Mouse (Mus musculus) left cerebral cortex, adult 6 months (tissue): Measurements from ENCODE around the gene Prr14. TPM values are rescaled to one million over a fixed set of nuclear protein-coding genes. Genes with fewer than 3 reads are reported as not detected.

ENCODE experiments used
- long read RNA-seq, 2 experiments: library from polyadenylated mRNA; unstranded; transcript quantifications; one replicate each; pipeline ENCODE4 v2.0.0; 2019 to 2020
- polyA plus RNA-seq: library from polyadenylated mRNA; unstranded; fragments of <200 nt; fragmentation: Nextera tagmentation; gene quantifications from 2 replicates; pipeline ENCODE4 v1.2.3, GENCODE M21; 2021

Gene Prr14
- polyA plus RNA-seq: 8.4 and 20.3 TPM in 2 replicates
- long read RNA-seq, experiment 1, partial matches to known transcripts: 10 of 28 reads
- long read RNA-seq, experiment 1, other reads (novel, unspliced or antisense): 13 of 28 reads
- long read RNA-seq, experiment 2, partial matches to known transcripts: 4 of 5 reads
- long read RNA-seq, experiment 2, other reads (novel, unspliced or antisense): 1 of 5 reads

DNA sequence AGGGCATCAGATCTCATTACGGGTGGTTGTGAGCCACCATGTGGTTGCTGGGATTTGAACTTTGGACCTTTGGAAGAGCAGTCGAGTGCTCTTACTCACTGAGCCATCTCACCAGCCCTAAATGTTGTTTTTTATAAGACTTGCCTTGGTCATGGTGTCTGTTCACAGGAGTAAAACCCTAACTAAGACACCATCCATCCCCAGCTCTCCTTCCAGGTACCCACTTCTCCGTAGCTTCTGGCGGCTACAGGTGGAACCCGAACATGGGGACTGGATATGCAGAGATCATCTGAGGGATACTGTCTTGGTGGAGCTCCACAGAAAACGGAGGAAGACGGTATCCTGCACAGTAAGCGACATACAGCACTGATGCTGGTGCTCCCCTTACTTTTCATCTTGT lies at the start of gene Prr14:
TSS of gene Prr14 (plus strand) at position 301 of the 400 bp plus-strand sequence.

DNA sequence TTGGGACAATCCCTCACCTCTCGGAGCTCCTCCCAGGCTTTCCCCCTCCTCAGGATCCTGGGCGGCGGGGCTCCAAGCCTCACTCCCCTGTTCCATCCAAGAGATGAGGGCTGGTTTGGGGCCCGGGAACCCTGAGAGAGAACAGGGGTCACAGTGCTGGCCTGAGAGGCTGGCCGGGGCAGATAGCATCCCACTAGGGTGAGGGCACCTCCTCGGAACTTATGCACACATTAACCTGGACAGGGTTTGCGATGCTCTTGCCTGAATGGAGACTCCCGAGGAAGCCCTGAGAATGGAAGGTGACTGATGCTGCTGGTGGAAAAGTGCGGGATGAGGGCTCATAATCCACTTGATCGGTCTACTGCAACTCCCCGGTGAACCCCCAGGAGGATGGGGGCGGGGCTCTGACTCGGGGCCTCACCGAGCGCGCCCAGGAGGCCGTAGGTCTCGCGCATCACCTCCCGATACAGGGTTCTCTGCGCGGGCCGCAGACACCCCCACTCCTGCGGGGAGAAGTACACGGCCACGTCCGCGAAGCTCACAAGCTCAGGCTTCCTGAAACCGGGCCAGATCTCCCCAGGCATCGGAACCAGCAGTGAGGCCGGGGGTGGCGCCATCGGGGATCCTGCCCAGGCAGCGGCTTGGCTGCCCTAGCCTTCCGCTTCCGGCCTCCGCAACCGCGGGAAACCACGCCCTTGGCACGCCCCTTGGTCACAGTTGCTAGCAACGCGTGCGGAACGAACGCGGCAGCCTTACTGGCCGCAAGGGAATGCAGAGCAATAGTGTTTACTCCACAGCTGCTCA lies 37.8 kb upstream of the Prr14 start, which contains the start of gene Zfp688:
TSS of gene Zfp688 (minus strand) at position 681 of the 804 bp plus-strand sequence.

DNA sequence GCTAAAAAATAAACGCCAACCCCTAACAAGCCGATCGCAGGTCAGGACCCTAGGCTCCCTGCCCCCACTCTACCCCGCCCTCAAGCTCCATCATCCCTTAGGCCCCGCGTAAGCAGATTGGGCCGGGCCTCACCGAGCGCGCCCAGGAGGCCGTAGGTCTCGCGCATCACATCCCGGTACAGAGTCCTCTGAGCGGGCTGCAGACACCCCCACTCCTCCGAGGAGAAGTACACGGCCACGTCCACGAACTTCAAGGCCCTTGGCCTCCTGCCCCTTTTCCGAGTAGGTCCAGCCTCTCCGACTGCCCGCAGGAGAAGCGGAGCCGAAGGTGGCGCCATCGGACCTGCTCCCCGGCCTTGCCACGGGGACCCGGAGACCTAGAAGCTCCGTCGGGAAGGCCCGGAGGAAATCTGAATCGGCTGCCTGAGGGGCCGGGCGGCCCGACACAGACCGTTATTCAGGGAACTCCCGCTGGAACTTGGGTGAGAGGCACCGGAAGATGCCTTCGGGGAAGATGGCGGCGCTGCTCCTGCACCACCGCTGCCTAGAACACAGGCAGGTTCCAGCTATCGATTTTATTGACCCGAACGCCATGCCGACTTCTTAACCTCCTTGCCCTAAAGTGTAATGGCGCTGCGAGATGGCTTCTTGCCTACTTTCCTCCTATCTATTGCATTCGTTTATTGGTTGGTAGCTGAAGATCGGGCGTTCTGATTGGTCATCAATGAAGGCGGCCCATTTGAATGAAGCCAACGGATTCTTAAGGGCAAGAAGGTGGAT lies 10.7 kb upstream of the Prr14 start, which contains the start of gene Zfp689:
TSS of gene Zfp689 (minus strand) at position 638 of the 780 bp plus-strand sequence.

GRCm38 (mm10) chr7:127478635-127479317 lies 19.4 kb downstream of the Prr14 start, which contains the start of gene Fbrs:
TSS of gene Fbrs (plus strand) at chr7:127479199.

DNA sequence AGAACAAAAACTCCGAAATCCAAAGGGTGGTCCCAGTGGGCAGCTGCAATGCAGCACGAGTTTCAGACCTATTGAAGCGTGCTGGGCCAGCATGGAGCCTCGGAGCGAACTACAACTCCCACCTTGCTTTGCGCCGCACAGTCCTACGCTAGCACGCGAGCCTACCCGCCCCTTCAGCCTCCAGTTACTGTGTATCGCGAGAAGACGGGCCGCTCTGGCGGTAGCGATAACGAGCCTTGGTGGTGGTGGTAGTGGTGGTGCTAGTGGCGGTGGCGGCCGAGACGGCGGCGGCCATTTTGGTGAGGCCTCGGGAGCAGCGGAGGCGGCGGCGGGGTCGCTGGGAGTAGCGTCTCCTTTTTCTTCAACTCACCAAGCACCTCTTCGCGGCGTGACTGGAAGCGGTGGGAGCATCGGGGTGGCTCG lies 52.4 kb downstream of the Prr14 start, which contains the start of gene Srcap:
TSS of gene Srcap (plus strand) at position 176 of the 423 bp plus-strand sequence.

GRCm38 (mm10) chr7:127519284-127519683 lies 59.9 kb downstream of the Prr14 start, which contains the start of gene Gm42715:
TSS of gene Gm42715 (plus strand) at chr7:127519584.

Other genes with a start within 250 kb of the Prr14 start
- gene Zfp553, start 226.6 kb upstream of the Prr14 start, polyA plus RNA-seq: 12.5 and 13.0 TPM in 2 replicates
- gene Sept1, start 226.5 kb upstream of the Prr14 start, polyA plus RNA-seq: 1.8 and 3.0 TPM in 2 replicates
- gene Zfp771, start 215.3 kb upstream of the Prr14 start, polyA plus RNA-seq: 64.9 and 90.1 TPM in 2 replicates
- 79.8 and 81.4 TPM in 2 replicates for gene Dctpp1, start 198.9 kb upstream of the Prr14 start, polyA plus RNA-seq
- gene Sephs2, start 185.6 kb upstream of the Prr14 start, polyA plus RNA-seq: 42.8 and 64.6 TPM in 2 replicates
- 0.32 and 0.35 TPM in 2 replicates for gene Itgal, start 163.4 kb upstream of the Prr14 start, polyA plus RNA-seq
- 2.6 and 2.7 TPM in 2 replicates for gene Zfp768, start 114.0 kb upstream of the Prr14 start, polyA plus RNA-seq
- gene Zfp747, start 83.6 kb upstream of the Prr14 start, polyA plus RNA-seq: 3.3 TPM in 2 replicates
- gene 9130019O22Rik, start 72.4 kb upstream of the Prr14 start, polyA plus RNA-seq: 1.3 and 2.6 TPM in 2 replicates
- 3.3 and 4.6 TPM in 2 replicates for gene E430018J23Rik, start 66.0 kb upstream of the Prr14 start, polyA plus RNA-seq
- 2.5 and 3.2 TPM in 2 replicates for gene Zfp764, start 52.8 kb upstream of the Prr14 start, polyA plus RNA-seq
- gene Zfp688, start 37.5 kb upstream of the Prr14 start, polyA plus RNA-seq: 26.3 and 38.5 TPM in 2 replicates
- 2.5 and 2.9 TPM in 2 replicates for gene Zfp689, start 10.5 kb upstream of the Prr14 start, polyA plus RNA-seq
- gene Fbrs, start 19.6 kb downstream of the Prr14 start, polyA plus RNA-seq: 2.8 and 8.4 TPM in 2 replicates
- gene Srcap, start 52.4 kb downstream of the Prr14 start, polyA plus RNA-seq: 10.7 and 13.8 TPM in 2 replicates
- gene Gm42715, start 60.0 kb downstream of the Prr14 start, polyA plus RNA-seq: 1.8 and 2.5 TPM in 2 replicates
- gene Tmem265, start 101.8 kb downstream of the Prr14 start, polyA plus RNA-seq: not detected in 2 replicates
- gene Phkg2, start 113.7 kb downstream of the Prr14 start, polyA plus RNA-seq: 19.9 and 24.9 TPM in 2 replicates
- 11.4 and 13.3 TPM in 2 replicates for gene Ccdc189, start 129.0 kb downstream of the Prr14 start, polyA plus RNA-seq
- gene Rnf40, start 129.2 kb downstream of the Prr14 start, polyA plus RNA-seq: 9.2 and 12.6 TPM in 2 replicates
- 1.4 and 2.9 TPM in 2 replicates for gene Zfp629, start 156.2 kb downstream of the Prr14 start, polyA plus RNA-seq
- gene Bcl7c, start 249.3 kb downstream of the Prr14 start, polyA plus RNA-seq: 3.8 and 12.7 TPM in 2 replicates